Mouse (Mus musculus) G1E (cell line): ENCODE measurements around the gene Hnrnpll. TPM values are rescaled to one million over a fixed set of nuclear protein-coding genes. Genes with fewer than 3 reads are reported as not detected.

ENCODE experiments used
- ATAC-seq: 2 replicates; pipeline ENCODE4 v1.8.0; 2016; ENCODE audit warnings: mild to moderate bottlenecking; ENCODE audit not compliant: insufficient number of reproducible peaks, poor library complexity, low FRiP score, severe bottlenecking; ENCODE audit errors: extremely low read depth
- DNase-seq: peaks from one replicate; pipeline ENCODE4 v3.0.0; 2012; ENCODE audit warnings: low spot score
- H3K27me3 ChIP-seq: 2 replicates; pipeline ENCODE4 v1.6.1; 2012; ENCODE audit warnings: mild to moderate bottlenecking, low read length, inconsistent platforms; ENCODE audit not compliant: insufficient read depth
- H3K36me3 ChIP-seq: replicated peaks from 2 replicates; pipeline ENCODE3; 2012; ENCODE audit warnings: mild to moderate bottlenecking, inconsistent platforms
- H3K4me1 ChIP-seq: 2 replicates; pipeline ENCODE4 v1.6.1; 2012; ENCODE audit warnings: low read depth, low read length, inconsistent platforms, mixed read lengths; ENCODE audit not compliant: insufficient read depth
- H3K4me3 ChIP-seq: 2 replicates; pipeline ENCODE4 v1.5.1; 2012; ENCODE audit warnings: low read depth, mild to moderate bottlenecking, inconsistent platforms, low read length, moderate library complexity, mixed read lengths
- H3K9me3 ChIP-seq: replicated peaks from 2 replicates; pipeline ENCODE4 v1.6.1; 2012; ENCODE audit warnings: inconsistent platforms
- CTCF ChIP-seq: IDR thresholded peaks from 2 replicates; pipeline ENCODE4 v1.5.1; 2012; ENCODE audit warnings: low read depth, low read length, inconsistent platforms, mixed read lengths
- GATA1 ChIP-seq: IDR thresholded peaks from 2 replicates; pipeline ENCODE4 v1.6.1; 2012; ENCODE audit warnings: borderline replicate concordance, low read length, inconsistent platforms, mixed read lengths
- GATA2 ChIP-seq: IDR thresholded peaks from 2 replicates; pipeline ENCODE4 v1.6.1; 2012; ENCODE audit warnings: low read depth, low read length, inconsistent platforms, borderline replicate concordance
- POLR2AphosphoS5 ChIP-seq: IDR thresholded peaks from 2 replicates; pipeline ENCODE4 v1.6.1; 2012; ENCODE audit warnings: low read depth, low read length, inconsistent platforms; ENCODE audit not compliant: insufficient replicate concordance
- TAL1 ChIP-seq: conservative IDR thresholded peaks from 2 replicates; pipeline ENCODE4 v1.6.1; 2012; ENCODE audit warnings: low read depth, low read length, inconsistent platforms, mixed read lengths
- polyA plus RNA-seq: library from polyadenylated mRNA; stranded (reverse); fragments of >175 nt; gene quantifications from 2 replicates; pipeline ENCODE4 v1.2.3, GENCODE M21; 2012
- total RNA-seq, 2 experiments: library from RNA; stranded (forward) in 1 of 2; stranded (reverse) in 1 of 2; fragments of 200-1000 nt in 1 of 2; fragments of >200 nt in 1 of 2; fragmentation: Nextera tagmentation in 1 of 2; gene quantifications; 2 replicates each; pipeline ENCODE4 v1.2.3; 2014 to 2017

Hnrnpll gene
- total and polyA plus RNA-seq, 3 experiments = 50.1 to 97.0 (median 76.5) TPM

GRCm38 (mm10) chr17:80048230-80048629, 13.9 kb downstream of the Hnrnpll start:
- Histone ChIP-seq H3K4me3 (no peak overlapping the region), H3K4me1 (no peaks in the 10 kb centered on the region), H3K27me3 (no peaks in the 10 kb centered on the region), H3K36me3 (peaks cover 83% of the 10 kb centered on the region), H3K9me3 (no peaks in the 10 kb centered on the region)
- TF ChIP-seq TAL1 = no peak
- TF ChIP-seq CTCF = 0 out of 2 replicates have a peak, but pooled peaks have one; percentile 7
- DNase-seq = no peak
- peak; percentile 49; the same call in 1 of the 2 replicates for ATAC-seq

GRCm38 (mm10) chr17:80041739-80042138, 20.4 kb downstream of the Hnrnpll start:
- DNase-seq (no peak), ATAC-seq (no peak)
- Histone ChIP-seq H3K4me3 (no peak overlapping the region), H3K9me3 (no peaks in the 10 kb centered on the region), H3K4me1 (no peaks in the 10 kb centered on the region), H3K36me3 (peaks cover 70% of the 10 kb centered on the region), H3K27me3 (no peaks in the 10 kb centered on the region)
- no peak for TF ChIP-seq GATA1
- no peak for TF ChIP-seq GATA2
- TF ChIP-seq CTCF = no peak
- no peak for TF ChIP-seq TAL1
- TF ChIP-seq POLR2AphosphoS5 = no peak

DNA sequence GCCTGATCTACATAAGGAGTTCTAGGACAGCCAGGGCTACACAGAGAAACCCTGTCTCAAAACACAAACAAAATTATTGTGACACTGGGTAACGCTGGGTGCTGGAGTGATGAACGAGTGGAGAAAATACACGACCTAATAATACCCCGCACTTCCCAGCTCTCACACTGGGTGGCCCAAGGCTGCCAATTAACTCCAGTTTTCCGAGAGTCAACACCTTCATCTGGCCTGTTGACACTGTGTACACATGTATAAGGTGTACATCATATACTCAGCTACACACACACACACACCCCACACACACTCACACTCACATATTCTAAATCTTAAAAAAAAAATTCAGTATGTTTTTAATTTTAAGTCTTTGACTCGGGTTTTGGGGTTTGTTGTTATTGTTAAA, 33.5 kb downstream of the Hnrnpll start:
- no peak for ATAC-seq
- Histone ChIP-seq H3K4me3 (no peak overlapping the region), H3K27me3 (no peaks in the 10 kb centered on the region), H3K9me3 (no peaks in the 10 kb centered on the region), H3K36me3 (peaks cover 59% of the 10 kb centered on the region), H3K4me1 (no peaks in the 10 kb centered on the region)
- no peak for DNase-seq
- no peak for TF ChIP-seq CTCF
- no peak for TF ChIP-seq GATA1
- no peak for TF ChIP-seq TAL1
- no peak for TF ChIP-seq GATA2
- no peak for TF ChIP-seq POLR2AphosphoS5

GRCm38 (mm10) chr17:80026189-80026936, 35.8 kb downstream of the Hnrnpll start:
- Histone ChIP-seq H3K4me3 (no peak overlapping the region), H3K36me3 (peaks cover 38% of the 10 kb centered on the region), H3K9me3 (no peaks in the 10 kb centered on the region), H3K27me3 (no peaks in the 10 kb centered on the region), H3K4me1 (no peaks in the 10 kb centered on the region)
- TF ChIP-seq GATA2 (no peak), GATA1 (no peak), CTCF (no peak), POLR2AphosphoS5 (no peak), TAL1 (no peak)
- no peak for ATAC-seq
- DNase-seq = no peak

DNA sequence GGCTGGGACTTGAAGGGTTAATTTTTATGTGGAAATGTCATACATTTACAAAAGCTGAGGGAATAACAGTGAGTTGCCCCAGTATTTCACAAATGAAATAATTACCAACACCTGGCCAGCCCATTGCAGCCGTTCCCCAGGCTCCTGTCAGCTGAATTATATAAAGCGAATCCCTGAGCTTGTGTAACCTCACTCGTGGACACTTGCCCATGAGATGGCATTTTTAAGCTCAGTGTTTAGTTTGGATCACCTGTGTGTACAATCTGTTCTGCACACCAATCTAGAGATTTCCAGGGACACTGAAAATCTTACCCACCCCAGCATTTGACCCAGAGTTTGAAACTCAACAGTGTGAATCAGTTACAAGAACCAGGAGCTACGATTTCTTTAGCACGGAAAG, 40.0 kb downstream of the Hnrnpll start:
- H3K36me3 ChIP-seq = peaks cover 9% of the 10 kb centered on the region
- no peak for TF ChIP-seq GATA1
- TF ChIP-seq CTCF = no peak
- TF ChIP-seq GATA2 = no peak
- TF ChIP-seq POLR2AphosphoS5 = no peak
- no peak for TF ChIP-seq TAL1
- ATAC-seq = no peak
- no peaks in the 10 kb centered on the region for H3K27me3 ChIP-seq
- H3K4me3 ChIP-seq = no peak overlapping the region
- H3K4me1 ChIP-seq = peaks cover 22% of the 10 kb centered on the region
- no peak for DNase-seq
- H3K9me3 ChIP-seq = no peaks in the 10 kb centered on the region

GRCm38 (mm10) chr17:80020495-80020894, 41.6 kb downstream of the Hnrnpll start:
- H3K36me3 ChIP-seq = no peaks in the 10 kb centered on the region
- TF ChIP-seq GATA1 = no peak
- TF ChIP-seq GATA2 = no peak
- no peak for TF ChIP-seq TAL1
- no peak for TF ChIP-seq POLR2AphosphoS5
- TF ChIP-seq CTCF = no peak
- H3K27me3 ChIP-seq = no peaks in the 10 kb centered on the region
- no peaks in the 10 kb centered on the region for H3K9me3 ChIP-seq
- DNase-seq = no peak
- H3K4me3 ChIP-seq = no peak overlapping the region
- ATAC-seq = no peak
- peaks cover 28% of the 10 kb centered on the region for H3K4me1 ChIP-seq

- no peak for DNase-seq
- no peak for ATAC-seq
Observed at GRCm38 (mm10) chr17:80018976-80019541, 43.1 kb downstream of the Hnrnpll start.

More at GRCm38 (mm10) chr17:80018976-80019541, 43.1 kb downstream of the Hnrnpll start:
- Histone ChIP-seq H3K4me3 (no peak overlapping the region; the same call in 1 of the 2 replicates), H3K27me3 (no peaks in the 10 kb centered on the region), H3K36me3 (no peaks in the 10 kb centered on the region), H3K9me3 (no peaks in the 10 kb centered on the region), H3K4me1 (peaks cover 43% of the 10 kb centered on the region)
- TF ChIP-seq GATA1 (no peak), POLR2AphosphoS5 (no peak), TAL1 (no peak), GATA2 (no peak), CTCF (no peak)
